Mouse (Mus musculus): ENCODE results near the gene Dock9. TPM values are rescaled to one million over a fixed set of nuclear protein-coding genes. Genes with fewer than 3 reads are reported as not detected.
A peak's percentile ranks its signal among the peaks of the same experiment; 100 is the strongest.
"Not testable (repeated sequence)": the region's sequence is repeated elsewhere in the genome, so short reads cannot be mapped to it uniquely, and the experiment has no call there.

The Dock9 gene
- total RNA-seq, 2 experiments from 2014 or later: 15.3 to 21.4 TPM

DNA sequence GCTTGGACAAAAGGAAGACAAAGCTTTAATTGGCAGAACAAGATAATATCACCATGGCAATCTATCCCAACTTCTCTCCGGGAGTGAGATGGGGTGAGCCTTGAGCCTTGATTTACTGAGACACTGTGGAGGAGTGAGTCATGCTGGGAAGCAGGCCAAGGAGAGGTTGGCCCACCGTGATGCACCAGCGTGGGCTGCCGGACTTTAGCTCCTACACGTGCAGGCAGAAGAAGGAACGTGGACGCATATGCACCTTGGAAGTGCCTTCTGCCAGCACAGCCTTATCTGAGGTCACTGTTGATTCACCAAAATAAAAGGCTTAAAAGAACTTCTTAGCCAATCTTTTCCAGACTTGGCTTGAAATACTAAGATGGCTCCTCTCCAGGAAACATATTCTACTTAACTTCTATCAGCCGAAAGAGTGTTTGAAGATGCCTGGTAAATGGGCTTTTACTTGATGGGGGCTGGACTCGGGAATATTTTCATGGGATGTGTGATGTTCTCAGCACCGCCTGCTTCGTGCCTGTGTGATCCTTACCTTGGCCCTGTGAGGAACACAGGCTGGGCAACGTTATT, 160.6 kb downstream of the Dock9 start:
- peak; percentile 50 for DNase-seq
- no peak overlapping the region for H3K4me3 ChIP-seq
- intact Hi-C loops (cut with DNase I): no loop called here
- no peak for TF ChIP-seq CTCF (IDR thresholded peaks at IDR 0.05)
- H3K27ac ChIP-seq: peak overlapping the region; percentile 12; the same call in 1 of the 2 replicates

DNA sequence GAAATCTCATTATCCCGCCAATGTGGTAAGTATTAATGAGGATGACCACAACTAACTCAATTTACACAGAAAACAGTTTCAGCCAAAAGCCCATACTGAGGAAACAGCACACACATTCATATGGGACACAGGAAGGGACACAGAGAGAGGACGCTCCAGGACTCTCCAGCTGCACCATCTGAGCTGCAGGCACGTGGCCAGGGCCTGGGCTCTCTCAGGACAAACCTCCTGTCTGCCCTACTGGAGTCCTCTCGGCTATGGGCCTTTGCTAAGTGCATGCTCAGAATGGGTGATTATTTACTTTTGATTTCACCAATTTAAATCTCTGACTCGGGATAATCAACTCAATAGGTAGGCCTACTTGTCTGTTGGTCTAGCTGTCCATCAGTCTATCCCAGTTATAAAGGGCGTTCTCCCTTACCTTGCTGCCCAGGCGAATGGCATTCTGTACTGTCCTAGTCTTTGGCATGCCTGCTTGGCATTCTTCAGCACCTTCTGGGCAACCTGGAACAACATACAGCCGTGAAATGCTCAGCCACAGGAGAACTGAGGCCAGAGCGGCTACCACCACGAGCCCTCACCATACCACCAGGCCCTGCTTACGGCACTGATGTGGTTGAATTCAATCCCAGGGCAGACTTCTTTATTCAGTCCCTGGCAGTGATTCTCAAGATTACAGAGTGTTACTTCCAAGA, 162.8 kb downstream of the Dock9 start:
- TF ChIP-seq CTCF (IDR thresholded peaks at IDR 0.05): no peak
- peak; percentile 73 for DNase-seq
- intact Hi-C loops (cut with DNase I): no loop called here
- peak overlapping the region; percentile 13; the same call in 1 of the 2 replicates for H3K27ac ChIP-seq
- H3K4me3 ChIP-seq: no peak overlapping the region

DNA sequence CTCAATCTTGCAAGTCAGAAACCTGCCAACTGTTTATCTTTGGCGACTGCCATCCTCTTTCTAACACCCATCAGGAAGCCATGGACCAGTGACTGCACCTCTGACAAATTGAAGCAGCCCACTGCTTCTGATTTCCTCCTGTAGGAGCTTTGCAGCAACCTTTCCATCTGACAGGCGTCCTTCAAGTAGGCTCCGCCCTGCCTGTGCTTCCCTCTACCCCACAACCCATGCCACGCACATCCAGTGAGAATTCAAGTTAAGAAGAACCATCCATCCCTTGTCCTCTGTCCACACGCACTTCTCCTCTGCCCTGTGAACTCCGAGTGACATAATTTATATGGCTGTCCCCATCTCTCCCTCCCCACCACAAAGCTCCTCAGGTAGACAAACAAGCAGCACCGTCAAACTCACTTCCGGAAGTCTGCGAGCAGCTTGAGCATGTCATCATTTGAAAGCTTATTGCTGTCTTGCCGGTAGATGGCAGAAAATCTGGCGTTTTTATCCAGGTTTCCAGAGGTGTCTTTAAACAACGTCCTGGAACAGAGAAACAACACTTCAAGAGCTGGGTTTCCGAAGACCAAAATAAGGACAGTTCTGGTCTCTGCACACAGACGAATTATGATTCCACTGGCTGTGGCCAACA, 163.4 kb downstream of the Dock9 start:
- peak; percentile 45 for TF ChIP-seq CTCF (IDR thresholded peaks at IDR 0.05)
- no peak overlapping the region for H3K4me3 ChIP-seq
- intact Hi-C loops (cut with DNase I): no loop called here
- DNase-seq: no peak
- H3K27ac ChIP-seq: no peak overlapping the region

DNA sequence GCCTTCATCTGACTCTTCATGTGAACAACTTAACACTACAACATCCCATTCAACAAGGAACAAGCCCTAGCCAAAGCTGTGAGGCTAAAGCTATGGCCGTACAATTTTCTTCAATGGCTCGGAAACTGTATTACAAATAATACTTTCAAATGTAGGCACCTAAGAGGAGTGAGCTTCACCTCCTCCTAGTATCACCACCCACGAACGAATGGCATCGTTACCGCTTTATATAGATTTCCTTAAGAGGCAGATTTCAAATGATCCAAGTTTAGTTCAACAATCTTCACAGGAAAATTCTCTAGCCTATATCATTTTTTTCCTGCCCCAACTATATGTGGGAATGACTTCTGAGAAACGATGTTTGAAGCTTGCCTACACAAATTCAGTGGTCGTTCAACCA, 165.7 kb downstream of the Dock9 start:
- intact Hi-C loops (cut with DNase I): no loop called here
- H3K4me3 ChIP-seq: no peak overlapping the region
- no peak overlapping the region for H3K27ac ChIP-seq

DNA sequence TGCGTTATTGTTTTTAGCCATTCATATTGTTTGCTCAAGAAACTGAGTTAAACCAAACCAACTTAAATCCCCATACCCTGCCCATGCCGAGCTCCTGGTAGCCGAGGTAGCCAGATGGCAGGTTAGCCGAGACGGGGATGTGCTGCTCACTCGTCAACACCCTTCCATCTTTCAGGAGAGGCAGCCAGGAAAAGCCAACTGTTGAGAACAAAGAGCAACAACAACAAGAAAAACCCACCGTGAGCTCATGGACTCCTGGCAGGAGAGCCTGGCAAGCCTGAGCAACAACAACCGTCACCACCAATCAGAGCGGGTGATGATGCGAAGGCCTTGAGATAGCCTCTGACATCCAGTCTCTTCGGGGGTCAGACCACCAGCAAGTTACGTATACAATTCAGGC, 170.9 kb downstream of the Dock9 start:
- intact Hi-C loops (cut with DNase I): no loop called here
- no peak overlapping the region for H3K27ac ChIP-seq

More for the DNA sequence above, 165.7 kb downstream of the Dock9 start:
- TF ChIP-seq CTCF (IDR thresholded peaks at IDR 0.05): no peak
- DNase-seq: no peak

DNA sequence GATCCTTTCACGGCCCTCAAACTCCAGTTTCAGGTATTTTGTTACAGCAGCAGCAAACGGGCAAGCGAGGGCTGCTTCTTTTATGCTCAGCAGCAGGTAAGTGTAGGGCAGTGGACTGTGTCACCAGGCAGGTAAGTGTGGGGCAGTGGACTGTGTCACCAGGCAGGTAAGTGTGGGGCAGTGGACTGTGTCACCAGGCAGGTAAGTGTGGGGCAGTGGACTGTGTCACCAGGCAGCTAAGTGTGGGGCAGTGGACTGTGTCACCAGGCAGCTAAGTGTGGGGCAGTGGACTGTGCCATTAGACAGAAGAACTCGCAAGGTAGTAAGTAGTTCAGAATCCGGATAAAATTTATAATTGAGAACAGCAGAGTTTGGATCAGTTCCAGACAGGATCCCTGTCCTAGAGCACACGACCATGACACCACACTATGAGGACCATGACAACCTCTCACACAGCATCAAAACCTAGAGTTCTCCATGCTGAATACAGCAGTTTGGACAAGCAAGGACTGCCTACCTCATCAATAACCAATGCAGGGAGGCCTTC, 173.6 kb downstream of the Dock9 start:
- H3K4me3 ChIP-seq; H3K27ac ChIP-seq; DNase-seq; intact Hi-C loops (cut with DNase I): not testable (repeated sequence)

More for the DNA sequence above, 170.9 kb downstream of the Dock9 start:
- H3K4me3 ChIP-seq: no peak overlapping the region
- DNase-seq: no peak
- TF ChIP-seq CTCF (IDR thresholded peaks at IDR 0.05): no peak

DNA sequence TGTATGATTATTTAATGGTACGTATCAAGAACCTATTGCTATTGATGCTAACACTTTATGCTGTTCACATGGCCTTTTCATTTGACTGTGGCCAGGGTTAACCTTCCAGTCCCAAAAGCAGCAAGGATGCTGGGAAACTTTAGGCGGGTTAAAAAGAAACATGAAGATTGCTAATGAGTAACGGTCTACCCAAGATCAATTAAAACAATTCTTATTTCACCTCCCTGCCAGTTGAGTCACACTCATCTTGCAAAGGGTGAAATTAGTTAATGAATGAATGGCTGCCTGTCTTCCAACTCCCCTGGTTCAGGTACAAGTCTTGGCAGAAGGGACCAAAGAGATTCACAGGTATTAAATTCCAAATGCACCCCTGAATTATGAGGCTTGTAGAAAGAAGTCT, 175.8 kb downstream of the Dock9 start:
- intact Hi-C loops (cut with DNase I): no loop called here
- no peak for TF ChIP-seq CTCF (IDR thresholded peaks at IDR 0.05)
- no peak for DNase-seq
- Histone ChIP-seq H3K4me3 (no peak overlapping the region), H3K27ac (no peak overlapping the region)

DNA sequence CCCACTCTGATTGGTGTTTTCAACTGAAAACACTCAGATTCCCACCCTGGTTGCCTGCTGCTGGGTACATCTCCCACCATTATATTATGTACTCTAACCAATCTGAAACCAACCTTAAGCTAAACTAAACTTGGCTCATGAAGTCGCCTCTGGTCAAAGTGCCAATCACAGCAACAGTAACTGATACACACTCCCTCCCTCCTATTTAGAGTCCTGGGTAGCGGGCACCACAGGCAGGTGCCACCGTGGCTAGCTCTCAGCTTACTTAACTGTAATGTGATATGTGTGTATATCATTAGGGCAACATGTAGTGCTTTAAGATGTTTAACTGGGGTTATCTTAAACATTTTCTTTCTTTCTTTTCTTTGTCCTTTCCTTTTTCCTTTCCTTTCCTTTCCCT, 177.1 kb downstream of the Dock9 start:
- Histone ChIP-seq H3K27ac (no peak overlapping the region), H3K4me3 (no peak overlapping the region)
- intact Hi-C loops (cut with DNase I): no loop called here
- TF ChIP-seq CTCF (IDR thresholded peaks at IDR 0.05): no peak
- peak; percentile 57 for DNase-seq

DNA sequence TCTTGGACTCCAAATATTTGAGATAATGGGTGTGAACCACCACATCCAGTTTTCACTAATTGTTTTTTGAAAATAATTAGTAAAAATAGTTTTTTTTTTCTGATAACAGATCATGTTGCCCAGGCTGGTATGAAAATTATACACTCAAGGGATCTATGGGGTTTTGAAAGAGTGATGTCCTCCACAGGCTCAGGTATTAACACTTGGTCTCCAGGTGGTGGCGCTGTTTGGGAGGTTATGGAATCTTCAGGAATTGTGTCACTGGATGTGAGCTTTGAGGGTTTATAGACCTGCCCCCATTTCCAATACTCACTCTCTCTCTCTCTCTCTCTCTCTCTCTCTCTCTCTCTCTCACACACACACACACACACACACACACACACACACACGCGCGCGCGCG, 177.5 kb downstream of the Dock9 start:
- DNase-seq: no peak
- intact Hi-C loops (cut with DNase I): no loop called here

DNA sequence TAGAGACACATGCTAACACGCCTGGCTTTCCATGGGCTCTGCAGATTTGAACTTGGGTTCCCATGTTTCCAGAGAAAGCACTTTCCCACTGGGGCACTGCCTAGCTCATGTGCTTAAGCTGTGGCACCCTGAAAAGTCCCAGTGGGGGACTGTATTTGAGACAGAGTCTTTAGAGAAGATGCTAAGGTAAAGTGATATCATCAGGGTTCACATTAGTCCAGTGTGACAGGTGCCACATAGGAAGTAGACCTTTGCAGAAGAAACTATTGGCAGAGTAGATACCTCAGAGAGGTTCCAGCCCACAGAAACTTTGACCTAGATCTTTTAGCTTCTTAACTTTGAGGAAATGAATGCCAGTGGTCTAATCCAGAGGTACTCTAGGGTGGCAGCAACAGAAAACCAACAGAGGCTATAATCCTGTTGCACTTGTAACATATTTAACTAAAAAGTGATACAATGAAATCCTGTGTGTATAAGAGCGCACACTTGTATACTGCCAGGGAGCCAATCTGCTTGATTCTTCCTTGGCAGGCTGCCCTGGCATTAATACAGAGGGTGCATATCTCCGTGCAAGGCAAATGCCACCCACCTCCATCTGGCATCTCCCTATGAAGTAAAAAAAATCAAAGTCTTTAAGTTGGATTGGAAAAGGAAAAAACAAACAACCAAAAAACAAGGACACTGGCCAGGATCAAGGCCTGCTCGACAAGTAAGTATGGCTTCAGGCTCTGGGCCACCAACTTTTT, 179.8 kb downstream of the Dock9 start:
- intact Hi-C loops (cut with DNase I): no loop called here
- no peak for DNase-seq
- TF ChIP-seq CTCF (IDR thresholded peaks at IDR 0.05): no peak
- H3K4me3 ChIP-seq: no peak overlapping the region
- H3K27ac ChIP-seq: no peak overlapping the region

More for the DNA sequence above, 177.5 kb downstream of the Dock9 start:
- H3K4me3 ChIP-seq: no peak overlapping the region
- peak; percentile 43 for TF ChIP-seq CTCF (IDR thresholded peaks at IDR 0.05)
- H3K27ac ChIP-seq: no peak overlapping the region

DNA sequence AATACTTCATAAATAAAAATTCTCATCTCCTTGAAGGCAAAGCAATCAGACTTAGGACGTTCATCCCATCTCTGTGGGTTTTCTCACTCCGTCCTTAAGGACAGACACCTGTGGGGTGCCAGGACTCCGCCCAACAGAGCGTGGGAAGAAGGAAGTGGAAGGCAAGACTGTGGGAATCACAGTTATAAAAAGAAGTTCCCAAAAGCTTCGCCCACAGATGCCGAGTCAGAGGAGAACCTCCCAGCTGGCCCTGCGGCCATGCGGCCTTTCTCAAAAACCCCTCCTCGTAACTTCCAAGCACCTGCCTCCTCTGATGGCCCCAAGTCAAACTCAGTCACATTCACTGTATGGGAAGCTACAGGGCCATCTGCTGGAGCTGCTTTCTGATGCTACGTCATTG, 182.2 kb downstream of the Dock9 start:
- Histone ChIP-seq H3K27ac (no peak overlapping the region), H3K4me3 (no peak overlapping the region)
- intact Hi-C loops (cut with DNase I): no loop called here
- no peak for TF ChIP-seq CTCF (IDR thresholded peaks at IDR 0.05)
- no peak for DNase-seq

DNA sequence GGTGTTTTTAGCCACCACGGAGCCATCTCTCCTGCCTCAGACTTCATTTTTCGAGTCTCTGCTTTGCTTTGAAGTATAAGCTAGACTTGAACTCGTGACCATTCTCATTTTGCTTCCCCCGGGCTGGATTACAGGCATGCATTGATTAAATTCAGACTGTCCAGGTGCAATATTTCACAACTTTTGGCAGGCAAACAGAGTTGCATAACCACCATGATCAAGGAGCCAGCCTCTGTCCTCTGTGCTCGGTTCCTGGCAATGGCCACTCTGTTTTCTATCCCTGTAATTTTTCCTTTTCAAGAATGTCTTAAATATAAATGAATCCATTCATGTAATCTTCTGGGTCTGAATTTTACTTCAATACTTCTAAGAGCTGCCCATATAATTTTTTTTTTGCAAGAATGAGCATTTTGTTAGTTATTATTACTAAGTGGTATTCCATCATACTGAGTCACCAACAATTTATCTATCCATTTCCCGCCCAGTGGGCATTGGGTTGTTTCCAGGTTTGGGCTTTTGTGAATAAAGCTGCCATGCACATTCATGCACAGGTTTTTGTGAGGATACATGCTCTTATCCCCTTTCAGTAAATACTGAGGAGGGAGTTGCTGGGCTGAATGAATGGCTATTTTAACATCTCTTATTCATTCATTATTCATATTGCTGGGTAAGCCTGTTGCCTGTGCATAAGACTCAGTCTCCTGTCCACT, 183.0 kb downstream of the Dock9 start:
- peak; percentile 61 for DNase-seq
- H3K27ac ChIP-seq: 0 out of 2 replicates have a peak overlapping the region, but pooled peaks have one; percentile 35
- no peak for TF ChIP-seq CTCF (IDR thresholded peaks at IDR 0.05)
- no peak overlapping the region for H3K4me3 ChIP-seq
- intact Hi-C loops (cut with DNase I): no loop called here

All from gastrocnemius, adult 2 months (tissue).